Mouse (Mus musculus) C2C12 (cell line): ENCODE measurements around the gene Myo1f.

Experiments used
- CTCF ChIP-seq: IDR thresholded peaks from one replicate; pipeline ENCODE4 v1.5.1; 2011; ENCODE audit not compliant: control insufficient read depth, insufficient read depth, insufficient read length
- MAX ChIP-seq: IDR thresholded peaks from one replicate; pipeline ENCODE4 v1.6.1; 2011; ENCODE audit warnings: mild to moderate bottlenecking, control low read depth
- MYOD1 ChIP-seq: IDR thresholded peaks from one replicate; pipeline ENCODE4 v1.6.1; 2011; ENCODE audit warnings: low read depth; ENCODE audit not compliant: control insufficient read depth, insufficient read length

GRCm38 (mm10) chr17:33627281-33627680 is 71.8 kb downstream of the Myo1f start:
- TF ChIP-seq CTCF (no peak), MYOD1 (no peak), MAX (no peak)
